Mouse (Mus musculus) myocyte (in vitro differentiated cells): ENCODE data around the gene Tnfrsf8.

Experiments
- CEBPB ChIP-seq: IDR thresholded peaks from 2 replicates; pipeline ENCODE4 v1.6.1; 2011; ENCODE audit warnings: mild to moderate bottlenecking, moderate library complexity; ENCODE audit not compliant: poor library complexity, insufficient read depth, severe bottlenecking
- E2F4 ChIP-seq: IDR thresholded peaks from one replicate; pipeline ENCODE4 v1.6.1; 2011; ENCODE audit warnings: mild to moderate bottlenecking, control low read depth, moderate library complexity; ENCODE audit not compliant: insufficient read depth
- MAX ChIP-seq: IDR thresholded peaks from one replicate; pipeline ENCODE4 v1.6.1; 2011; ENCODE audit warnings: low read depth, mild to moderate bottlenecking, control low read depth
- POLR2A ChIP-seq: IDR thresholded peaks from one replicate; pipeline ENCODE4 v1.6.1; 2011; ENCODE audit warnings: low read depth, mild to moderate bottlenecking, control low read depth, moderate library complexity; ENCODE audit not compliant: insufficient read length
- POLR2AphosphoS2 ChIP-seq: IDR thresholded peaks from one replicate; pipeline ENCODE4 v1.6.1; 2011; ENCODE audit warnings: low read depth, control low read depth; ENCODE audit not compliant: insufficient read length
- REST ChIP-seq: IDR thresholded peaks from one replicate; pipeline ENCODE4 v1.6.1; 2011; ENCODE audit warnings: mild to moderate bottlenecking, control low read depth, moderate library complexity; ENCODE audit not compliant: insufficient read depth, insufficient read length
- TCF3 ChIP-seq: IDR thresholded peaks from one replicate; pipeline ENCODE4 v1.6.1; 2011; ENCODE audit warnings: low read depth, control low read depth; ENCODE audit not compliant: insufficient read length
- USF1 ChIP-seq: IDR thresholded peaks from one replicate; pipeline ENCODE4 v1.6.1; 2011; ENCODE audit warnings: low read depth, mild to moderate bottlenecking, control low read depth, moderate library complexity

- TF ChIP-seq POLR2A (no peak), POLR2AphosphoS2 (no peak), MAX (no peak), TCF3 (no peak), E2F4 (no peak), CEBPB (no peak), USF1 (no peak), REST (no peak)
Observed at GRCm38 (mm10) chr4:145274887-145275286, 40.1 kb downstream of the Tnfrsf8 start.
